Comparison of ENCODE assay signal across 15 mouse cellular contexts in genomic region chr6:49750544-49750943, GRCm38 (mm10).
"Had no signal": no experiment of that assay in that cellular context is flagged by ENCODE, and none has a peak within 500 bp of the region (broad histone marks: within the 10 kb centered on the region; RNA-seq: fewer than 3 reads in every experiment).

No protein-coding gene starts in this region.

- H3K36me3 ChIP-seq: limb, embryonic 10.5 days; liver, embryonic 15.5 days; midbrain, embryonic 10.5 days; midbrain, embryonic 15.5 days; neural tube, embryonic 13.5 days had no signal

- H3K4me2 ChIP-seq: liver, embryonic 11.5 days; liver, embryonic 15.5 days; midbrain, embryonic 15.5 days; neural tube, embryonic 13.5 days had no signal

- H3K9me3 ChIP-seq: limb, embryonic 10.5 days; liver, embryonic 15.5 days; midbrain, embryonic 10.5 days; midbrain, embryonic 15.5 days; neural tube, embryonic 13.5 days had no signal

- H3K4me1 ChIP-seq: limb, embryonic 10.5 days; liver, embryonic 15.5 days; midbrain, embryonic 10.5 days; midbrain, embryonic 15.5 days had no signal

- H3K4me3 ChIP-seq: limb, embryonic 10.5 days; liver, embryonic 15.5 days; midbrain, embryonic 10.5 days; midbrain, embryonic 15.5 days; neural tube, embryonic 13.5 days had no signal

- ATAC-seq: midbrain, embryonic 15.5 days had no signal

- H3K9ac ChIP-seq: liver, embryonic 15.5 days; midbrain, embryonic 15.5 days; neural tube, embryonic 13.5 days had no signal

- H3K27me3 ChIP-seq: liver, embryonic 15.5 days; midbrain, embryonic 15.5 days; neural tube, embryonic 13.5 days had no signal

- H3K27ac ChIP-seq: limb, embryonic 10.5 days; liver, embryonic 15.5 days; midbrain, embryonic 10.5 days; midbrain, embryonic 15.5 days; neural tube, embryonic 13.5 days had no signal

- DNase-seq: kidney, adult 18-20 months; kidney, postnatal 25 days; lung, adult 2 months; lung, postnatal 14 days; retina, postnatal 1 day; right cerebral cortex, postnatal 4 days; spleen, adult 18-20 months; thymus, adult 2 months; thymus, postnatal 36 days had no signal
